Mouse (Mus musculus) forelimb bud, embryonic 11.5 days (tissue): ENCODE measurements around the gene Nkapl.

Experiments used
- DNase-seq: peaks from one replicate; pipeline ENCODE4 v3.0.0-alpha.2; 2012; ENCODE audit warnings: low read depth, low spot score

The Nkapl gene

GRCm38 (mm10) chr13:21435476-21435875, 32.8 kb downstream of the Nkapl start:
- no peak for DNase-seq

DNA sequence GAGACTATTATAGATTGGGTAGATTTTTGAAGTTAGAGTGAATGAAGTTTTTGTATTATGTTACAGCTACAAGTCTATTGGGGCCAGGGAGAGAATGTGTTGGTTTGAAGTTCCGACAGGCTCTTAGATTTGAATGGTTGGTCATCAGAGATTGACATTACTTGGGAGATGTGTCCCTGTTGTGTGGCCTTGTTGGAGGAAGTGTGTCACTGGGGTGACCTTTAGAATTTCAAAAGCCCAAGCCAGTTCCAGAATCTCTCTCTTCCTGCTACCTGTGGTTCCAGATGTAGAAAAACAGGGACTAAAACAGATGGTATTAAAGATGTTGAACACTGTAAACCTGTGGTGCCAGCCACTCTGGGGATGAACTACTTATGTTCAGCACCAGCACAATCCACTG, 40.7 kb downstream of the Nkapl start:
- no peak for DNase-seq

DNA sequence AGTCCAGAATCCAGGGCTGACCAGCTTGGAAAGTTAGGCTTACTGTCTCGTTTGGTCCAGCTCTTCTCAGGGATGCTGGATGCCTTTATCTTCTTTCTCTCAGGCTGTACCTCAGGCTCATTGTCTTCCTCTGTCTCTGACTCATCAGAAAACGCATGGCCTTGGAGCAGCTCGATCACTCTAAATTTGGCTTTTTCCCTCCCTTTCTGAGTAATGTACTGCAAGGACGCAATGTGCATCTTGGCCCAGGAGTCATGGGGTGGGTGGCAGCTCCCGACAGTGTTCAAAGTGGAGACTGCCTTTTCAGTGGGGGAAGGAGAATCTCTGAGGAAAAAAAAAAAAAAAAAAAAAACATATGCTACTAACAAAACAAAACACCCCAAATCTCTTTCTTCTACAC, 45.0 kb downstream of the Nkapl start:
- DNase-seq: no peak

GRCm38 (mm10) chr13:21418865-21419264, 49.4 kb downstream of the Nkapl start:
- no peak for DNase-seq

GRCm38 (mm10) chr13:21417298-21418010, 50.9 kb downstream of the Nkapl start:
- DNase-seq: no peak
